Mouse (Mus musculus) heart, embryonic 10.5 days (tissue): ENCODE results near the gene Fam214b. TPM values are rescaled to one million over a fixed set of nuclear protein-coding genes. Genes with fewer than 3 reads are reported as not detected.
"Not testable (repeated sequence)": the region's sequence is repeated elsewhere in the genome, so short reads cannot be mapped to it uniquely, and the experiment has no call there.

Experiments
- DNase-seq: peaks from one replicate; pipeline ENCODE4 v3.0.0-alpha.2; 2017; ENCODE audit warnings: low spot score
- H3K27ac ChIP-seq: fragments of 300-500 bp; sonication (generic); 2 replicates; pipeline ENCODE4 v1.5.1; 2016; ENCODE audit warnings: mild to moderate bottlenecking
- H3K27me3 ChIP-seq: fragments of 300-500 bp; sonication (generic); 2 replicates; pipeline ENCODE4 v1.6.1; 2016; ENCODE audit warnings: mild to moderate bottlenecking; ENCODE audit not compliant: poor library complexity, insufficient read depth, severe bottlenecking
- H3K36me3 ChIP-seq: fragments of 300-500 bp; sonication (generic); 2 replicates; pipeline ENCODE4 v1.6.1; 2016; ENCODE audit warnings: mild to moderate bottlenecking, moderate library complexity
- H3K4me1 ChIP-seq: fragments of 300-500 bp; sonication (generic); 2 replicates; pipeline ENCODE4 v1.6.1; 2016; ENCODE audit warnings: mild to moderate bottlenecking
- H3K4me3 ChIP-seq: fragments of 300-500 bp; sonication (generic); 2 replicates; pipeline ENCODE4 v1.5.1; 2016; ENCODE audit warnings: mild to moderate bottlenecking, moderate library complexity
- H3K9me3 ChIP-seq: fragments of 300-500 bp; sonication (generic); 2 replicates; pipeline ENCODE4 v1.6.1; 2016; ENCODE audit warnings: mild to moderate bottlenecking, moderate library complexity
- WGBS: fragments of 180-500 bp; shearing (Covaris S2); methylation state at CpG from one replicate; pipeline ENCODE4 v1.1.7; 2016; 5-methylcytosine and 5-hydroxymethylcytosine counted together
- polyA plus RNA-seq: library from polyadenylated mRNA; unstranded; fragments of >200 nt; fragmentation: Nextera tagmentation; extraction: Ambion mirVana; gene quantifications from 2 replicates; pipeline ENCODE4 v1.2.1, GENCODE M21; 2016

The Fam214b gene
- polyA plus RNA-seq, 1 experiment from 2014 or later = 12.0 TPM

- peaks cover 81% of the 10 kb centered on the region for H3K36me3 ChIP-seq
- H3K9me3 ChIP-seq = no peaks in the 10 kb centered on the region
- no peak for DNase-seq
- no peak overlapping the region for H3K4me3 ChIP-seq
- H3K27me3 ChIP-seq = no peaks in the 10 kb centered on the region
- no peak overlapping the region for H3K27ac ChIP-seq
- H3K4me1 ChIP-seq = peaks cover 7% of the 10 kb centered on the region
- 81% methylated on average over 23 of the region's 23 CpGs for WGBS
Measured at GRCm38 (mm10) chr4:43019641-43020465, 26.2 kb downstream of the Fam214b start.

GRCm38 (mm10) chr4:43019176-43019575, 26.8 kb downstream of the Fam214b start:
- no peak overlapping the region for H3K4me3 ChIP-seq
- DNase-seq = no peak
- H3K4me1 ChIP-seq = 0 out of 2 replicates have a peak, but pooled peaks cover under 1% of the 10 kb centered on the region
- peaks cover 75% of the 10 kb centered on the region for H3K36me3 ChIP-seq
- H3K27ac ChIP-seq = no peak overlapping the region
- H3K9me3 ChIP-seq = no peaks in the 10 kb centered on the region
- H3K27me3 ChIP-seq = no peaks in the 10 kb centered on the region
- WGBS = 92% methylated on average over 10 of the region's 10 CpGs

DNA sequence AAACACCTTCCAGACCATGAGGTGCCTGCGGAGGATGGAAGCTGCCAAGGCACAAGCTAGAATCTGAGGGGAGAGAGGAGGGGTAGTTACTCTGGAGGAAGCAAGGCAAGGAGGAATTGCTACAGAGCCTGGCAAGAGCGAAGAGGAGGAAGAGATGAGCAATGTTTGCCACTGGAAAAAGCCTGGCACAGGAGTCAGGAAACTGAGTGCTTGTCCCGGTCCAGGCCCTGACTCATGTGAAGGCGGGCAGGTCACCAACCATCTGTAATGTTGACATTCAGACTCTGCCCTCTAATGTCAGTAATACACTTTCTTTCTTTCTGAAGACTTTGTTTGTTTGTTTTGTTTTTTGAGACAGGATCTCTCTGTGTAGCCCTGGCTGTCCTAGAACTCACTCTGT, 27.9 kb downstream of the Fam214b start:
- no peaks in the 10 kb centered on the region for H3K9me3 ChIP-seq
- no peak overlapping the region for H3K4me3 ChIP-seq
- no peak overlapping the region for H3K27ac ChIP-seq
- DNase-seq = no peak
- H3K27me3 ChIP-seq = no peaks in the 10 kb centered on the region
- WGBS = 85% methylated on average over 4 of the region's 4 CpGs
- no peaks in the 10 kb centered on the region for H3K4me1 ChIP-seq
- peaks cover 64% of the 10 kb centered on the region for H3K36me3 ChIP-seq

DNA sequence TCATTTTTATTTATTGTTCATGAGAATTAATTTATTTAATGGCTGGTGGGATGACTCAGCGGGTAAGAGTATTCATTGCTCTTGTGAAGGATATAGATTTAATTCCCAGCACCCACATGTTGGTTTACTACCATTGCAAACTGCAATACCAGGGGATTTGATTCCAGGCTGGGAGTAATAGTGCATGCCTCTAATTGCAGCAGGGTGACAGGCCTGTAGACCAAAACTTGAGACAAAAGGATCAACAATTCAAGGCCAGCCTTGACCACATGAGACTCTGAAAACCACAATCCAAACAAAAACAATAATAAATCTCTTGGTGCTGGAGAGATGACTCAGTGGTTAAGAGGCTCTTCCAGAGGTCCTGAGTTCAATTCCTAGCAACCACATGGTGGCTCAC, 33.9 kb downstream of the Fam214b start:
- H3K27me3 ChIP-seq = no peaks in the 10 kb centered on the region
- peaks cover 8% of the 10 kb centered on the region; the same call in 1 of the 2 replicates for H3K36me3 ChIP-seq
- H3K9me3 ChIP-seq = no peaks in the 10 kb centered on the region
- peaks cover 21% of the 10 kb centered on the region for H3K4me1 ChIP-seq
- WGBS = 95% methylated on average over 1 of the region's 1 CpGs
- no peak overlapping the region for H3K27ac ChIP-seq
- no peak for DNase-seq
- H3K4me3 ChIP-seq = no peak overlapping the region

- Histone ChIP-seq H3K4me3 (peak within 1 kb of the TSS; percentile 76), H3K9me3 (no peaks in the 10 kb centered on the region), H3K4me1 (peaks cover 21% of the 10 kb centered on the region), H3K36me3 (0 out of 2 replicates have a peak, but pooled peaks cover 10% of the 10 kb centered on the region), H3K27me3 (no peaks in the 10 kb centered on the region), H3K27ac (peak within 1 kb of the TSS; percentile 89)
- WGBS = 2% methylated on average over 37 of the region's 37 CpGs
- peak; percentile 96 for DNase-seq
Measured at GRCm38 (mm10) chr4:43010161-43011038, 35.6 kb downstream of the Fam214b start, which contains the start of gene Fancg. Fancg (minus strand) TSS chr4:43010506.

DNA sequence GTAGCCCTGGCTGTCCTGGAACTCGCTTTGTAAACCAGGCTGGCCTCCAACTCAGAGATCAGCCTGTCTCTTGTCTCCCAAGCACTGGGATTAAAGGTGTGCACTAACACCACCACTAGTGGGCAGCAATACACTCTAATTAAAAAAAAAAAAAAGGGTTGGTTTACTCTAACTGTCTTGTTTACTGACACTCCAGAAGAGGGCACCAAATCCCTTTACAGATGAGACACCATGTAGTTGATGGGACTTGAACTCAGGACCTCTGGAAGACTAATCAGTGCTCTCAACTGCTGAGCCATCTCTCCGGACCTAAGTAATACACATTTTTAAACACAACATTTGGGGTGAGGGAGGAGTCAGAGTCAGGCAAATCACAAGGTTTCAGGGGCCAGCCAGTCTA, 40.3 kb downstream of the Fam214b start:
- whole genome bisulfite sequencing = 57% methylated on average over 2 of the region's 2 CpGs
- H3K27ac ChIP-seq = no peak overlapping the region
- H3K36me3 ChIP-seq = peaks cover 19% of the 10 kb centered on the region
- peaks cover 17% of the 10 kb centered on the region for H3K4me1 ChIP-seq
- H3K9me3 ChIP-seq = no peaks in the 10 kb centered on the region
- H3K27me3 ChIP-seq = no peaks in the 10 kb centered on the region
- no peak overlapping the region for H3K4me3 ChIP-seq
- DNase-seq = no peak

DNA sequence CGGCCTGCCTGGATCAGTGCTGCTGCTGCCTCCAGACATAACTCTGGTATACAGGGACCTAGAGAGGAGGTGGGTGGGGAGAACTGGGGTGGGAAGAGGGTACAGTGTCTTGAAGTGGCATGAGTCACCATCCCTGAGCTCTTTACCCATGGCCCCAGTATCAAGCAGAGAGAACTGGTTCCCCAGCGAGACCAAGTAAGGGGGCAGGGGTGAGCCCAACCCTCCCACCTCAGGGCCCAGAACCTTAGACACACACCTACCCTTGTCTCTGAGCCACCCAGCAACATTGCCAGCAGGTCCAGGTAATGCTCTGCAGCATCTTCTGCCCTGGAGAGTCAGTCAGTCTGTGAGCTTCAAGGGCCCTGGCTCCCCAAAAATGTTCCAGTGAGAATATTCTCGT, 41.1 kb downstream of the Fam214b start:
- H3K4me1 ChIP-seq = peaks cover 15% of the 10 kb centered on the region
- no peak for DNase-seq
- no peak overlapping the region for H3K4me3 ChIP-seq
- H3K9me3 ChIP-seq = no peaks in the 10 kb centered on the region
- no peak overlapping the region for H3K27ac ChIP-seq
- WGBS = 85% methylated on average over 3 of the region's 3 CpGs
- peaks cover 19% of the 10 kb centered on the region for H3K36me3 ChIP-seq
- no peaks in the 10 kb centered on the region for H3K27me3 ChIP-seq

DNA sequence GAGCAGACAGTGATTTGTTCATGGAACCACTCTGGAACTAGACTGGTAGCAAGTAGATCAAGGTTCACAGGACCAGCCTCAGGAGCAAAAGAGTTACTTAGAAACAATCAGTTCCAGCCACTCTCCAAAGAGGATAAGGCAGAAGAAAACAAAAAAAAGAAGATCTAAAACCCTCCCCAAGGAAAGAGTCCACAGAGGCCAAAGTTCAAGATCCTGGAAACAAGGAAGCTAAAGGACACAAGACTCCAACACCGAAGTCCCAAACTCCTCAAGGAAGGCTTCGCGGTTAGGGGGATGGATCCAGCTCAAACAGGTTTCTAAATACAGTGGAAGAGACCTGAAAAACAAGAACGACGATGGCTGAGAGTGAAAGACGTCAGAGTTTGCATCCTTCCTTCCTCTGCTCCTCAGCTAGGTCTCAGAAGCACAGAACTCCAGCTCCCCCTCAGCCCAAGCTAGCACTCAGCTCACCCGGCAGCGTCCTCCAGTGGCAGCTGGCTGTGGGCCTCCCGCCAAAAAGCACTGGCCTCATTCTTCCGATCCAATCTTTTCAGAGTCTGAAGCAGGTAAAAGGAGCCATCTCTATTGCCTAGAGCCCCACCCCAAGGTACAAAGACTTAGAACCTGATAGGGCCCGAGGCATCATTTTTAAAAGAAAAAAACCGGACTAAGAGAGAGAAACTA, 43.1 kb downstream of the Fam214b start:
- DNase-seq = no peak
- H3K36me3 ChIP-seq = peaks cover 19% of the 10 kb centered on the region
- no peaks in the 10 kb centered on the region for H3K27me3 ChIP-seq
- no peaks in the 10 kb centered on the region for H3K9me3 ChIP-seq
- no peak overlapping the region for H3K27ac ChIP-seq
- 77% methylated on average over 12 of the region's 12 CpGs for WGBS
- H3K4me1 ChIP-seq = peaks cover 11% of the 10 kb centered on the region; the same call in 1 of the 2 replicates
- no peak overlapping the region for H3K4me3 ChIP-seq

DNA sequence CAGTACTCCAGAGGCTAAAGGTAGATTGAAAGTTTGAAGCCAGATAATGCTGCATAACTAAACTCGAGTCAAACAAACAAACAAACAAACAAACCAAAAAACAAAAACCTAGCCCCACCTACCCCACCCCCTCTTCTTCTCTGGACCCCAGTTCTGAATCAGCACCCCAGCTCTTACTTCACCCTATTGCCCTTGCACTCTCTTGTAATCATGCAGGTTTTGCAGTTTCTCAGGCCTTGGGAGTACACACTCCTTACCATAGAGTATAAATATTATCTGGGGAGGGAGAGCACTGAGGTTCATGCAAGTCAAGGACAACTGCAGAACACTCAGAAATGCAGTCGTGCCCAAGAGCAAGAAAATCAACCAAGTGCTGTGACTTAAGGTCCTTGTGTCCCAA, 44.7 kb downstream of the Fam214b start:
- H3K36me3 ChIP-seq = peaks cover 16% of the 10 kb centered on the region
- no peak overlapping the region for H3K4me3 ChIP-seq
- H3K4me1 ChIP-seq = peaks cover 20% of the 10 kb centered on the region; the same call in 1 of the 2 replicates
- WGBS = 90% methylated on average over 2 of the region's 2 CpGs
- H3K27ac ChIP-seq = 0 out of 2 replicates have a peak overlapping the region, but pooled peaks have one; percentile 99
- no peaks in the 10 kb centered on the region for H3K9me3 ChIP-seq
- no peak for DNase-seq
- no peaks in the 10 kb centered on the region for H3K27me3 ChIP-seq

DNA sequence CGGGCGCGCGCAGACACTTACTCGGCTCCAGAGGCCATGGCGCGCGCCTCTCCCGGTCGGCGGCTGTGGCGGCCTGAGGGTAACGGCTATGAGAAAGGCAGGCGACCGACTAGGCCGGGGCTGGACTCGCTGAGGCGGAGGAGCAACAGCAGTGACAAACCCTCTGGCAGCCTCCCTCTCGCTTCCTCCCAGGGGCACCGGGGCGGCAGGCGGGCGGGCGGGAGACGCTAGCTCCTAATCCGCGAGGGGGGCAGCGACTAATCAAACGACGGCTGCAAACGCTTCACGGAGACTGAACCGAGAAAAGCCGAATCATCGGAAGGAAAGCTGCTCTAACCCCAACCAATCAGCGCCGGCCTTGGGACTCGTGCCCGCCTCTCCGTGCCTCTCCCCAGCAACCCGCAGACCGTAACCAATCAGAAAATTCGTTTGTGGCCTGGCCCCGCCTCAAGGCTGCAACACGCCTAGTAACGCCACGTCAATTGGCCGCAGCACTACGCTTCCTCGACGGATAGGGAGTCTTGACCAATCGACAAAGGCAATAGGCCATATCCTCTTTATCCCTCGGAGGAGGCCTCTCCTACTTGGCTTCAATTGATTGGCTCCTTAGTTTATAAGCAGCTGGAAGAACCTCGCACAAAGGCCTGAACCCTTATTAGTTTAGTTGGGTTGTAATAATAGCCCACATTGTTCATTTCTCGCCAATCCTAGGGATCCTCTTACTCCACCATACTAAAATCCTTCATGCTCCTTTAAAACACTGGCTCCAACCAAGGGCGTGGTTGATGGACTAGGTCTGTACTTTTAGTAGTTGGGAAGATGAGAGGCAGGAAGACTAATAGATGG, 45.7 kb downstream of the Fam214b start, which contains the start of gene Vcp:
Gene Vcp (minus strand): TSS at position 367 of the 846 bp plus-strand sequence.
- H3K9me3 ChIP-seq, H3K27me3 ChIP-seq: not testable (repeated sequence)
- peaks cover 20% of the 10 kb centered on the region; the same call in 1 of the 2 replicates for H3K4me1 ChIP-seq
- WGBS = 1% methylated on average over 49 of the region's 56 CpGs
- DNase-seq = peak; percentile 100
- H3K4me3 ChIP-seq = peak within 1 kb of the TSS; percentile 80
- peak within 1 kb of the TSS; percentile 99 for H3K27ac ChIP-seq
- H3K36me3 ChIP-seq = peaks cover 24% of the 10 kb centered on the region

- Histone ChIP-seq H3K36me3 (peaks cover 27% of the 10 kb centered on the region), H3K27ac (peak overlapping the region; percentile 99), H3K4me1 (peaks cover 20% of the 10 kb centered on the region; the same call in 1 of the 2 replicates), H3K27me3 (no peaks in the 10 kb centered on the region), H3K4me3 (peak overlapping the region; percentile 80), H3K9me3 (no peaks in the 10 kb centered on the region)
- WGBS = under 1% methylated on average over 51 of the region's 51 CpGs
- DNase-seq = peak; percentile 92
Measured at GRCm38 (mm10) chr4:42999451-43000140, 46.4 kb downstream of the Fam214b start.
